Mouse (Mus musculus) intestine, embryonic 16.5 days (tissue): Measurements from ENCODE around the gene Rasl10a. TPM values are rescaled to one million over a fixed set of nuclear protein-coding genes. Genes with fewer than 3 reads are reported as not detected.

ENCODE experiments used
- ATAC-seq: fragments of 200-750 bp; cut with Nextera tagmentation; 2 replicates; pipeline ENCODE4 v1.8.0; 2017; ENCODE audit warnings: moderate TSS enrichment, moderate library complexity
- H3K27ac ChIP-seq: fragments of 300-500 bp; sonication (generic); 2 replicates; pipeline ENCODE4 v1.5.1; 2014; ENCODE audit warnings: mild to moderate bottlenecking, low read length
- H3K27me3 ChIP-seq: fragments of 300-500 bp; sonication (generic); replicated peaks from 2 replicates; pipeline ENCODE4 v1.6.1; 2014; ENCODE audit warnings: low read length, control low read depth, mixed read lengths; ENCODE audit not compliant: control insufficient read depth, insufficient read depth
- H3K36me3 ChIP-seq: fragments of 300-500 bp; sonication (generic); 2 replicates; pipeline ENCODE4 v1.6.1; 2014; ENCODE audit warnings: low read length, control low read depth; ENCODE audit not compliant: control insufficient read depth, insufficient read depth
- H3K4me1 ChIP-seq: fragments of 300-500 bp; sonication (generic); 2 replicates; pipeline ENCODE4 v1.6.1; 2014; ENCODE audit warnings: low read length, control low read depth, mixed read lengths; ENCODE audit not compliant: control insufficient read depth, insufficient read depth
- H3K4me2 ChIP-seq: fragments of 300-500 bp; sonication (generic); 2 replicates; pipeline ENCODE4 v1.6.1; 2014; ENCODE audit warnings: low read depth, low read length, control low read depth
- H3K4me3 ChIP-seq: fragments of 300-500 bp; sonication (generic); 2 replicates; pipeline ENCODE4 v1.5.1; 2014; ENCODE audit warnings: mild to moderate bottlenecking, low read length
- H3K9ac ChIP-seq: fragments of 300-500 bp; sonication (generic); 2 replicates; pipeline ENCODE4 v1.6.1; 2014; ENCODE audit warnings: low read depth, low read length
- H3K9me3 ChIP-seq: fragments of 300-500 bp; sonication (generic); 2 replicates; pipeline ENCODE4 v1.6.1; 2016; ENCODE audit warnings: low read length, control low read depth; ENCODE audit not compliant: control insufficient read depth
- WGBS: fragments of 180-500 bp; shearing (Covaris S2); extraction: QIAGEN DNeasy Blood & Tissue Kit; methylation state at CpG from one replicate; pipeline ENCODE4 v1.1.7; 2014; 5-methylcytosine and 5-hydroxymethylcytosine counted together
- polyA plus RNA-seq: library from polyadenylated mRNA; unstranded; fragments of >200 nt; fragmentation: Nextera tagmentation; extraction: Ambion mirVana; gene quantifications from 2 replicates; pipeline ENCODE4 v1.2.1, GENCODE M21; 2015

Rasl10a gene
- polyA plus RNA-seq, 1 experiment from 2014 or later, result 0.71 TPM

- Histone ChIP-seq H3K9ac (no peak overlapping the region), H3K27ac (no peak overlapping the region), H3K4me1 (no peaks in the 10 kb centered on the region), H3K4me3 (no peak overlapping the region), H3K4me2 (no peak overlapping the region), H3K27me3 (no peaks in the 10 kb centered on the region), H3K9me3 (no peaks in the 10 kb centered on the region), H3K36me3 (peaks cover 3% of the 10 kb centered on the region; the same call in 1 of the 2 replicates)
- no peak for ATAC-seq
- 45% methylated on average over 12 of the region's 12 CpGs for WGBS
These were observed 11.5 kb upstream of the Rasl10a start for GRCm38 (mm10) chr11:5046321-5046926.

- 83% methylated on average over 10 of the region's 10 CpGs for WGBS
- Histone ChIP-seq H3K36me3 (no peaks in the 10 kb centered on the region), H3K27me3 (no peaks in the 10 kb centered on the region), H3K9ac (no peak overlapping the region), H3K4me2 (no peak overlapping the region), H3K27ac (no peak overlapping the region), H3K4me1 (no peaks in the 10 kb centered on the region), H3K4me3 (no peak overlapping the region), H3K9me3 (no peaks in the 10 kb centered on the region)
- ATAC-seq, result no peak
These were observed 6.3 kb upstream of the Rasl10a start for GRCm38 (mm10) chr11:5051629-5052028.

GRCm38 (mm10) chr11:5052200-5052854 is 5.6 kb upstream of the Rasl10a start:
- H3K4me3 ChIP-seq, result no peak overlapping the region
- no peak for ATAC-seq
- H3K9me3 ChIP-seq, result no peaks in the 10 kb centered on the region
- H3K9ac ChIP-seq, result no peak overlapping the region
- 66% methylated on average over 10 of the region's 10 CpGs for WGBS
- 0 out of 2 replicates have a peak, but pooled peaks cover 4% of the 10 kb centered on the region for H3K27me3 ChIP-seq
- H3K36me3 ChIP-seq, result no peaks in the 10 kb centered on the region
- H3K27ac ChIP-seq, result no peak overlapping the region
- no peak overlapping the region for H3K4me2 ChIP-seq
- H3K4me1 ChIP-seq, result no peaks in the 10 kb centered on the region

GRCm38 (mm10) chr11:5054151-5054550 is 3.8 kb upstream of the Rasl10a start:
- no peaks in the 10 kb centered on the region for H3K9me3 ChIP-seq
- H3K4me2 ChIP-seq, result no peak overlapping the region
- H3K4me1 ChIP-seq, result peaks cover 9% of the 10 kb centered on the region; the same call in 1 of the 2 replicates
- H3K27me3 ChIP-seq, result peaks cover 16% of the 10 kb centered on the region
- WGBS, result 81% methylated on average over 14 of the region's 14 CpGs
- H3K36me3 ChIP-seq, result no peaks in the 10 kb centered on the region
- no peak overlapping the region for H3K27ac ChIP-seq
- peak; percentile 54 for ATAC-seq
- H3K9ac ChIP-seq, result no peak overlapping the region
- no peak overlapping the region for H3K4me3 ChIP-seq

GRCm38 (mm10) chr11:5054874-5055273 is 3.1 kb upstream of the Rasl10a start:
- ATAC-seq, result no peak
- WGBS, result 57% methylated on average over 6 of the region's 6 CpGs
- H3K4me1 ChIP-seq, result peaks cover 14% of the 10 kb centered on the region; the same call in 1 of the 2 replicates
- H3K4me2 ChIP-seq, result no peak overlapping the region
- peaks cover 23% of the 10 kb centered on the region for H3K27me3 ChIP-seq
- no peak overlapping the region for H3K4me3 ChIP-seq
- H3K36me3 ChIP-seq, result no peaks in the 10 kb centered on the region
- H3K9ac ChIP-seq, result no peak overlapping the region
- H3K27ac ChIP-seq, result no peak overlapping the region
- no peaks in the 10 kb centered on the region for H3K9me3 ChIP-seq

- no peak overlapping the region for H3K4me2 ChIP-seq
- H3K4me3 ChIP-seq, result no peak overlapping the region
- H3K27me3 ChIP-seq, result peaks cover 36% of the 10 kb centered on the region
- ATAC-seq, result no peak
- H3K27ac ChIP-seq, result no peak overlapping the region
- 53% methylated on average over 23 of the region's 23 CpGs for WGBS
- H3K36me3 ChIP-seq, result no peaks in the 10 kb centered on the region
- H3K4me1 ChIP-seq, result peaks cover 19% of the 10 kb centered on the region
- no peaks in the 10 kb centered on the region for H3K9me3 ChIP-seq
- H3K9ac ChIP-seq, result no peak overlapping the region
These were observed 1.7 kb upstream of the Rasl10a start for GRCm38 (mm10) chr11:5055945-5056938.

GRCm38 (mm10) chr11:5057064-5057463 is 864 bp upstream of the Rasl10a start:
- H3K4me3 ChIP-seq, result no peak overlapping the region
- no peaks in the 10 kb centered on the region for H3K9me3 ChIP-seq
- no peak overlapping the region for H3K4me2 ChIP-seq
- WGBS, result 70% methylated on average over 8 of the region's 8 CpGs
- peaks cover 25% of the 10 kb centered on the region for H3K4me1 ChIP-seq
- H3K27me3 ChIP-seq, result peaks cover 39% of the 10 kb centered on the region
- H3K9ac ChIP-seq, result no peak overlapping the region
- no peak for ATAC-seq
- no peaks in the 10 kb centered on the region for H3K36me3 ChIP-seq
- H3K27ac ChIP-seq, result no peak overlapping the region

- Histone ChIP-seq H3K27me3 (peaks cover 39% of the 10 kb centered on the region), H3K4me1 (peaks cover 29% of the 10 kb centered on the region), H3K9ac (peak overlapping the region; percentile 61; the same call in 1 of the 2 replicates), H3K4me2 (peak overlapping the region; percentile 85), H3K4me3 (peak overlapping the region; percentile 50), H3K27ac (no peak overlapping the region), H3K36me3 (no peaks in the 10 kb centered on the region), H3K9me3 (no peaks in the 10 kb centered on the region)
- ATAC-seq, result no peak
- 32% methylated on average over 8 of the region's 8 CpGs for WGBS
These were observed 430 bp upstream of the Rasl10a start for GRCm38 (mm10) chr11:5057541-5057855.

GRCm38 (mm10) chr11:5058783-5059182 is 855 bp downstream of the Rasl10a start:
- 33% methylated on average over 9 of the region's 9 CpGs for WGBS
- Histone ChIP-seq H3K27me3 (peaks cover 39% of the 10 kb centered on the region), H3K4me1 (peaks cover 40% of the 10 kb centered on the region), H3K36me3 (no peaks in the 10 kb centered on the region), H3K9ac (no peak overlapping the region), H3K4me3 (no peak overlapping the region), H3K4me2 (no peak overlapping the region), H3K9me3 (no peaks in the 10 kb centered on the region), H3K27ac (no peak overlapping the region)
- no peak for ATAC-seq
